Mouse (Mus musculus): ENCODE data around the gene Pitpnm2.

DNA sequence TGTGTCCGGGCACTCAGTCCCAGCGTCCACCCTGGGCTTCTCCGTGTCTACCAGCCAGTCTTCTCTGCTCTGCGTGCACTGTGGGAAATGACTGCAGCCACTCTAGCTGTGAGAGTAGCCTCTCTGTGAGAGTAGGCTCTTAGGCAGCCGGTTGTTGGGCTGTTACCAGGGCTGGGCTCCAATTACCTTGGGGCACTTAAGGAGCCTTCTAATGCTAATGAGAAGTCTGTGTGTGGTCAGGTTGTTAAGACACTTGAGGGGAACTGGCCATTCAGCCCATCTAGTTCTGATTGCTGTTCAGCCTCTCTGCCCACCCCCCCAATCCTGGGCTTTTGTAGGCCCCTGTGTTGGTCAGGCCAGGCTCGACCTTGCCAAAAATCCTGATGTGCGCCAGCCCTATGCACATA, 72.8 kb downstream of the Pitpnm2 start:
- no peak for TF ChIP-seq CTCF (IDR thresholded peaks at IDR 0.05; ENCODE audit: low read depth, low read length)
- no peak for TF ChIP-seq TAL1 (conservative IDR thresholded peaks at IDR 0.05; ENCODE audit: low read depth, low read length)

Measured in G1E (cell line).